Mouse (Mus musculus) G1E (cell line): ENCODE data around the gene Cidec. TPM values are rescaled to one million over a fixed set of nuclear protein-coding genes. Genes with fewer than 3 reads are reported as not detected.

ENCODE experiments used
- ATAC-seq: 2 replicates; pipeline ENCODE4 v1.8.0; 2016; ENCODE audit warnings: mild to moderate bottlenecking; ENCODE audit not compliant: insufficient number of reproducible peaks, poor library complexity, low FRiP score, severe bottlenecking; ENCODE audit errors: extremely low read depth
- DNase-seq: peaks from one replicate; pipeline ENCODE4 v3.0.0; 2012; ENCODE audit warnings: low spot score
- H3K27me3 ChIP-seq: 2 replicates; pipeline ENCODE4 v1.6.1; 2012; ENCODE audit warnings: mild to moderate bottlenecking, low read length, inconsistent platforms; ENCODE audit not compliant: insufficient read depth
- H3K36me3 ChIP-seq: replicated peaks from 2 replicates; pipeline ENCODE3; 2012; ENCODE audit warnings: mild to moderate bottlenecking, inconsistent platforms
- H3K4me1 ChIP-seq: 2 replicates; pipeline ENCODE4 v1.6.1; 2012; ENCODE audit warnings: low read depth, low read length, inconsistent platforms, mixed read lengths; ENCODE audit not compliant: insufficient read depth
- H3K4me3 ChIP-seq: 2 replicates; pipeline ENCODE4 v1.5.1; 2012; ENCODE audit warnings: low read depth, mild to moderate bottlenecking, inconsistent platforms, low read length, moderate library complexity, mixed read lengths
- H3K9me3 ChIP-seq: replicated peaks from 2 replicates; pipeline ENCODE4 v1.6.1; 2012; ENCODE audit warnings: inconsistent platforms
- CTCF ChIP-seq: IDR thresholded peaks from 2 replicates; pipeline ENCODE4 v1.5.1; 2012; ENCODE audit warnings: low read depth, low read length, inconsistent platforms, mixed read lengths
- GATA1 ChIP-seq: IDR thresholded peaks from 2 replicates; pipeline ENCODE4 v1.6.1; 2012; ENCODE audit warnings: borderline replicate concordance, low read length, inconsistent platforms, mixed read lengths
- GATA2 ChIP-seq: IDR thresholded peaks from 2 replicates; pipeline ENCODE4 v1.6.1; 2012; ENCODE audit warnings: low read depth, low read length, inconsistent platforms, borderline replicate concordance
- POLR2AphosphoS5 ChIP-seq: IDR thresholded peaks from 2 replicates; pipeline ENCODE4 v1.6.1; 2012; ENCODE audit warnings: low read depth, low read length, inconsistent platforms; ENCODE audit not compliant: insufficient replicate concordance
- TAL1 ChIP-seq: conservative IDR thresholded peaks from 2 replicates; pipeline ENCODE4 v1.6.1; 2012; ENCODE audit warnings: low read depth, low read length, inconsistent platforms, mixed read lengths
- polyA plus RNA-seq: library from polyadenylated mRNA; stranded (reverse); fragments of >175 nt; gene quantifications from 2 replicates; pipeline ENCODE4 v1.2.3, GENCODE M21; 2012
- total RNA-seq, 2 experiments: library from RNA; stranded (forward) in 1 of 2; stranded (reverse) in 1 of 2; fragments of 200-1000 nt in 1 of 2; fragments of >200 nt in 1 of 2; fragmentation: Nextera tagmentation in 1 of 2; gene quantifications; 2 replicates each; pipeline ENCODE4 v1.2.3; 2014 to 2017

The Cidec gene
- total and polyA plus RNA-seq, 3 experiments: 0.27 TPM; not detected in 2

GRCm38 (mm10) chr6:113423000-113423399, 12.6 kb downstream of the Cidec start:
- ATAC-seq (no peak), DNase-seq (no peak)
- peaks cover 5% of the 10 kb centered on the region for H3K9me3 ChIP-seq
- TF ChIP-seq TAL1 (no peak), GATA2 (no peak), POLR2AphosphoS5 (no peak), GATA1 (no peak), CTCF (no peak)
- peaks cover 12% of the 10 kb centered on the region for H3K27me3 ChIP-seq
- no peaks in the 10 kb centered on the region for H3K36me3 ChIP-seq
- H3K4me1 ChIP-seq: peaks cover 27% of the 10 kb centered on the region
- no peak overlapping the region for H3K4me3 ChIP-seq

- Histone ChIP-seq H3K4me1 (peaks cover 34% of the 10 kb centered on the region), H3K4me3 (peak within 1 kb of the TSS; percentile 76), H3K36me3 (peaks cover 37% of the 10 kb centered on the region), H3K27me3 (0 out of 2 replicates have a peak, but pooled peaks cover 2% of the 10 kb centered on the region), H3K9me3 (no peaks in the 10 kb centered on the region)
- ATAC-seq: peak; percentile 94
- TF ChIP-seq POLR2AphosphoS5: no peak
- no peak for TF ChIP-seq GATA2
- peak; percentile 99 for DNase-seq
These were observed 16.4 kb downstream of the Cidec start, which contains the start of gene Rpusd3 for GRCm38 (mm10) chr6:113419199-113419587. TSS of gene Rpusd3 (minus strand) at chr6:113419340.

DNA sequence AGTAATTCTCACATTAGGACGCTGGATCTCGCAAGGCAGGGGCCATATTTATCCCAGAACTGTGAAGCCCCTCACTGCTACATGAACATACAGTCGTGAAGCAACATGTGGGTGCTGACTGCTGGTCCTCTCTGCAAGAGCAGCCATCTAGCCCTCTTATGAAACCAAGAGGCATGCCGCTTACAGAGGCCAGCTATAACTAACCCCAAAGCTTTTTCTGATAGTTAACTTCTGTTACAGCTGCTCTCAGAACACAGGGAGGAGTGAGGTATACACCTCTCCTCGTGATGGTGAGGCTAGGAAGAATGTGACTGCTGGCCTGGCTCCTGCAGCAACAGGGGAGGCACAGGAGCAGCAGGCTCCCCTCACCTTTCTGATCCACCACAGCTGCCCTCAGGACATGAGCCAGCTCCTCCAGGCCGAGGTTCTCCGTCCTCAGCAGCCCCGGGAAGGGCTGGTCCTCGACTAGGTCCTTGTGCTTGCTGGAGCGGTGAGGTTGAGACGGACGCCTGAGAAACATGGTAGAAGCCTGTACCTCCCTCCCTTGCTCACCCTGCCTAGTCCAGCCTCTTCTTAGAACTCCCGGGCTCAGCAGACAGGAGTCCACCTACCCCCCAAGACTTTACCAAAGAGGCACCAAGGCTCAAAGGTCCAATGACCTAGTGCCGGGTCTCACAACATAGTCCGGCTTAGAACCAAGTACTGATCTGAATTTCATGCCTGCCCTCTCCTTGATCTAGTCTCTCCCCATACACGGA, 16.9 kb downstream of the Cidec start:
- Histone ChIP-seq H3K4me1 (peaks cover 34% of the 10 kb centered on the region), H3K27me3 (no peaks in the 10 kb centered on the region), H3K9me3 (no peaks in the 10 kb centered on the region), H3K4me3 (peak overlapping the region; percentile 76), H3K36me3 (peaks cover 43% of the 10 kb centered on the region)
- ATAC-seq (peak; percentile 31), DNase-seq (peak; percentile 47)
- TF ChIP-seq TAL1 (no peak), POLR2AphosphoS5 (no peak), GATA1 (no peak), GATA2 (no peak), CTCF (no peak)

- Histone ChIP-seq H3K27me3 (no peaks in the 10 kb centered on the region), H3K9me3 (no peaks in the 10 kb centered on the region), H3K4me3 (no peak overlapping the region), H3K36me3 (peaks cover 64% of the 10 kb centered on the region), H3K4me1 (peaks cover 35% of the 10 kb centered on the region)
- no peak for TF ChIP-seq GATA1
- TF ChIP-seq POLR2AphosphoS5: no peak
- no peak for DNase-seq
- ATAC-seq: no peak
These were observed 19.1 kb downstream of the Cidec start for GRCm38 (mm10) chr6:113416416-113416815.

GRCm38 (mm10) chr6:113410001-113410400, 25.6 kb downstream of the Cidec start:
- no peak for TF ChIP-seq CTCF
- no peak for TF ChIP-seq GATA2
- no peak for TF ChIP-seq GATA1
- TF ChIP-seq POLR2AphosphoS5: no peak
- no peak for TF ChIP-seq TAL1
- ATAC-seq (no peak), DNase-seq (no peak)
- H3K4me1 ChIP-seq: peaks cover 2% of the 10 kb centered on the region; the same call in 1 of the 2 replicates
- peaks cover 97% of the 10 kb centered on the region for H3K36me3 ChIP-seq
- no peak overlapping the region for H3K4me3 ChIP-seq
- H3K27me3 ChIP-seq: no peaks in the 10 kb centered on the region
- no peaks in the 10 kb centered on the region for H3K9me3 ChIP-seq

DNA sequence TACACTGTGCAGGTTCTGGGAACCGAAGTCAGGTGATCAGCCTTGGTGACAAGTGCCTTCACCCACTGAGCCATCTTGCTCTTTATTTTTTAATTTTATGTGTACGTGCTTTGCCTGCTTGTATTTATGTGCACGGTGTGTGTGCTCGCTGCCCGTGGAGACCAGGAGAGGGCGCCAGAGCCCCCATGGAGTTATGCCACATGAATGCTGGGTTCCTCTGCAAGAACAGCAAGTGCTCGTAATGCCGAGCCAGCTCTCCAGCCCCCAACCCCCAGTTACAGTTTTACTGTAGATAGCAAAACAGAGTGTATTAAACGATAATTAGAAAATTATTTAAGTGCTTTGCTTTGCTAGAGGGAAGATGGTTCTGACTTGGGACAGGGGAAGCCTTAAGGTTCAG, 28.9 kb downstream of the Cidec start:
- H3K4me3 ChIP-seq: no peak overlapping the region
- H3K36me3 ChIP-seq: peaks cover 96% of the 10 kb centered on the region
- TF ChIP-seq POLR2AphosphoS5 (no peak), TAL1 (no peak), CTCF (peak; percentile 27; the same call in 1 of the 2 replicates)
- no peaks in the 10 kb centered on the region for H3K4me1 ChIP-seq
- no peak for DNase-seq
- no peaks in the 10 kb centered on the region for H3K9me3 ChIP-seq
- no peaks in the 10 kb centered on the region for H3K27me3 ChIP-seq
- ATAC-seq: no peak

GRCm38 (mm10) chr6:113405483-113405882, 30.1 kb downstream of the Cidec start:
- no peak for ATAC-seq
- no peaks in the 10 kb centered on the region; the same call in 1 of the 2 replicates for H3K4me1 ChIP-seq
- peaks cover 97% of the 10 kb centered on the region for H3K36me3 ChIP-seq

More at GRCm38 (mm10) chr6:113405483-113405882, 30.1 kb downstream of the Cidec start:
- Histone ChIP-seq H3K27me3 (no peaks in the 10 kb centered on the region), H3K4me3 (no peak overlapping the region), H3K9me3 (no peaks in the 10 kb centered on the region)
- TF ChIP-seq GATA2: no peak
- TF ChIP-seq POLR2AphosphoS5: no peak
- no peak for TF ChIP-seq CTCF
- no peak for TF ChIP-seq TAL1
- no peak for TF ChIP-seq GATA1
- DNase-seq: no peak
